Mouse (Mus musculus) MEL (cell line): ENCODE measurements at regions not wholly inside any gene's neighbourhood (a gene's known extent, or its start where the extent isn't known, plus 50 kb on each side); places are given as distances from the start of the nearest gene placed in this dataset.

Experiments
- CTCF ChIP-seq, 3 experiments: IDR thresholded peaks in 2 of 3; conservative IDR thresholded peaks in 1 of 3; 2 replicates each; pipeline ENCODE4 v1.5.1; 2011 to 2012; ENCODE audit warnings: low read length in 3 of 3, low read depth in 2 of 3, mild to moderate bottlenecking in 2 of 3, improper control_type of control experiment in 1 of 3, inconsistent platforms in 1 of 3, mixed read lengths in 1 of 3, moderate library complexity in 1 of 3; ENCODE audit not compliant: control insufficient read depth in 1 of 3, insufficient read depth in 1 of 3, poor library complexity in 1 of 3, severe bottlenecking in 1 of 3
- EP300 ChIP-seq, 2 experiments: IDR thresholded peaks; 2 replicates each; pipeline ENCODE4 v1.6.1; 2011; ENCODE audit warnings: improper control_type of control experiment in 2 of 2, low read length in 2 of 2, low read depth in 1 of 2, mild to moderate bottlenecking in 1 of 2
- HCFC1 ChIP-seq: IDR thresholded peaks from 2 replicates; pipeline ENCODE4 v1.6.1; 2012; ENCODE audit warnings: low read depth, mild to moderate bottlenecking, inconsistent platforms, low read length, improper control_type of control experiment, moderate library complexity
- MAX ChIP-seq: IDR thresholded peaks from 2 replicates; pipeline ENCODE4 v1.6.1; 2011; ENCODE audit warnings: low read length, improper control_type of control experiment
- MAZ ChIP-seq: IDR thresholded peaks from 2 replicates; pipeline ENCODE4 v1.6.1; 2012; ENCODE audit warnings: low read depth, mild to moderate bottlenecking, inconsistent platforms, low read length, improper control_type of control experiment
- MEF2A ChIP-seq: IDR thresholded peaks from 2 replicates; pipeline ENCODE4 v1.6.1; 2014; ENCODE audit warnings: low read depth, mild to moderate bottlenecking, inconsistent platforms, low read length, improper control_type of control experiment; ENCODE audit not compliant: poor library complexity, insufficient replicate concordance, severe bottlenecking; ENCODE audit errors: extremely low read depth
- RAD21 ChIP-seq: IDR thresholded peaks from 2 replicates; pipeline ENCODE4 v1.6.1; 2011; ENCODE audit warnings: mild to moderate bottlenecking, low read depth, low read length, improper control_type of control experiment

- TF ChIP-seq CTCF (IDR thresholded peaks at IDR 0.05 in 2 of 3, conservative IDR thresholded peaks at IDR 0.05 in 1 of 3; ENCODE audit: control insufficient read depth in 1 of 3, insufficient read depth in 1 of 3, low read depth in 2 of 3, low read length in 3 of 3, poor library complexity in 1 of 3, severe bottlenecking in 1 of 3) (no peak), MEF2A (no peak), MAX (no peak), MAZ (no peak), HCFC1 (no peak), RAD21 (no peak), EP300 (IDR thresholded peaks at IDR 0.05; ENCODE audit: low read depth in 1 of 2, low read length in 2 of 2) (no peak)
Observed at GRCm38 (mm10) chr5:116895036-116895783, 220.7 kb downstream of the Suds3 start.
